Mouse (Mus musculus): ENCODE results near the gene Cfap97d2.

The Cfap97d2 gene

GRCm38 (mm10) chr8:13705668-13706067 is at the start of gene Cfap97d2:
Gene Cfap97d2, plus strand, starts transcription at chr8:13705889.
- peak; percentile 19 for DNase-seq (ENCODE audit: low spot score)

DNA sequence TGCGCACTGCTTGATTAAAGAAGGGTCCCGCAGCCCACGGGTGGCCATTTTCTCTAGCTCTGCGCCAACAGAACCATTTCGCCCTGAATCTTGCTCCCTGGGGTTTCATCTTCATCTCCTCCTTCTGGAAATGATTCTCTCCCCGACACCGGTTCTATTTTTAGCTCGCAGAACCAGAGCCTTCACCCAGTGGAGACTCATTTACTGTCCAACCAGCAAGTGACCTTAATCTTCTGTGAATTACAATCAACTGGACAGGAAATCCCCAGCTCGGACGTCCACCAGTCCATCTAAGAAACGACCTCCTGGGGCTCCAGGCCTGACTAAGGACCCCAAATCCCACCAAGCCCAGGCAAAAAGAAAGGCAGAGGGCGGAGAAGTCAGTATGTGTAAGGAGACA is 48.2 kb upstream of the Cfap97d2 start:
- DNase-seq (ENCODE audit: low spot score), result no peak

DNA sequence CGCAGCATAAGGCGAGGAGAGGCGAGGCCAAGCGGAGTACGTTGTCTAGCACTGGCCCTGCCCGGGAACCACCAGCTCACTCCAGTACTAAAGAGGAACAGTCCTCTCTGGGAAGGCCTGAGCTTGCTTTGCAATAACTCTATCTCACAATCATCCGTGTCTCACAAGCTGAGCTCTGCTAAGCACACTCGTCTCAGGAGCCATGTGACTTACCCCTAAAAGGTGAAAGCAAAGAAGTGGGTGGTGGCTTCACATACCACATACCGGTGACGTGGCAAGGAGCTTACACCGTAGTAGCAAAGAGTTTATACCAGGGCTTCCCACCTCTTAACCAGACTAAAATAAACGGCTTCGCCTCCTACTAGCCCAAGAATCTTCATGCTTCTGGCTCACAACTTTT is 45.4 kb upstream of the Cfap97d2 start:
- DNase-seq (ENCODE audit: low spot score), result no peak

GRCm38 (mm10) chr8:13664711-13665210 is 40.9 kb upstream of the Cfap97d2 start:
- peak; percentile 39 for DNase-seq (ENCODE audit: low spot score)

DNA sequence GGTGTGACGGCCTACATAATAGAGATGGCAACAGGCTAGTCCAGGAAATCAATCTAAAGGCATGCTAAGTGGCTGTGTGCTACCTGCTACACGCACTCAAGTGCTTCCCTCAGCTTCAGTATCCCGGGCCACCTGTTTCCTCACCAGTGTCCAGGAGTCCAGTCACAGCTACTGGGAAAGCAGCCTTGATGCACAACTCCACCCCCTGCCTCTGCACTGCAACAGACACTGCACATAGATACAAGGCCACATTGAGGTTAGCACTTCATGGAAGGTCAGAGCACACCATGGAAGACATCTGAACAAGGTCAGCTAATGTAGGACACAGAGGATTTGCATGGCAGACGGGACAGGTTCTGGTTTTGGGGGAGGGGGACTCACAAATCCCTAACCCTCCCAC is 40.2 kb upstream of the Cfap97d2 start:
- DNase-seq (ENCODE audit: low spot score), result no peak

DNA sequence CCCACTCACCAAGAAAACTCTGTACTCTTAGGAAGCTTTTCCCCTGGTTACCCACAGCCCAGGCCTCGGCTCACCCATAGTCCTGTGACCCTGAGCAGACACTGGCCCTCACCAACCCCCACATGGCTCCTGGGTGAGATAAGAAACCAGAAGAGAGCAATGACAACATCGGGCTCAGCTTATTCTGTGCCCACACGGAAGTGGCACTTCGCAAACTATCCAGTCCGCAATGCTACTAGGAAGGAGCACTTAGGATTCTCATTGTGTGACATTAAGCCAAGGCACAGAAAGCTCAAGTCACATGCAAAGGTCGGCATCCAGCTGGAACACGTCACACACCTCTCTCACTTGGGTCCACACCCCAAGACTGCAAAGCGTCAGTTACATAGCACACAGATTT is 39.7 kb upstream of the Cfap97d2 start:
- DNase-seq (ENCODE audit: low spot score), result no peak

DNA sequence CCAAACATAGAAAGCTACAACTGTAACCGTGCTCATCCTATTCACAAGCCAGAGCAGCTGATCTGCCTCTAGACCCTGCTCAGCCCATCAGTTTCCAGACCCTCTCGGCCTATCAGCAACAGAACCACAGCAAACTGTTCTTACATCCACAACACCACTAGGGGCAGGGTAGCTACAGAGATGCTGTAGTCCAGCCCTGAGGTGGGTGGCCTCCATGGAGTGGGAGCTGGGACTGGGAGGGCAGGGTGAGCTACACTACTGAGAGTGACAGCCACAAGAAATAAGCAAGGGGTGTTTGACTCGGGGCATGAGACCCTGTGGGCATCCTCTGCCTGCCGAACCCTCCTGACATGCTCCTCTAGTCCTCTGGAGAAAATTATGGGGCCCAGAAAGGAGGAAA is 37.8 kb upstream of the Cfap97d2 start:
- no peak for DNase-seq (ENCODE audit: low spot score)

DNA sequence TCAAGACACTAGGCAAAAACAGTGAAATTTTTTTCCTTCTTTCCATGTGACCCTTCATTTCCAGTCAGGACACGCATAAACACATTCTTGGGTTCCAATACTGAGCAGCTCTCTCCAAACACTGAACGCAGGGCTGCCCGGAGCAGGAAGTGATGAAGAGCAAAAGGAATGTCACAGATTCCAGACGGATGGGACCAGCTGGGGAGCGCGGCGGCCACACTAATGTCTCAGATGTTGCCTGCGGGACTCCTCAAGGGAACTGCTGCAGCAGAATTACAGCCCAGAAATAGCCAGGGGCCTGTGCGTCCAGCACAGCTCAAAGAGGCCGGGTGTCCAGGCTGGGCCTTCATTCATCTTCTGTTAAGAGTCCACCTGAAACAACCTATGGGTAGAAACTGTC is 37.3 kb upstream of the Cfap97d2 start:
- DNase-seq (ENCODE audit: low spot score), result peak; percentile 68

GRCm38 (mm10) chr8:13670011-13670471 is 35.6 kb upstream of the Cfap97d2 start:
- no peak for DNase-seq (ENCODE audit: low spot score)

GRCm38 (mm10) chr8:13671246-13672003 is 34.3 kb upstream of the Cfap97d2 start:
- no peak for DNase-seq (ENCODE audit: low spot score)

- DNase-seq (ENCODE audit: low spot score), result peak; percentile 33
These were observed 32.5 kb upstream of the Cfap97d2 start for GRCm38 (mm10) chr8:13673215-13673614.

GRCm38 (mm10) chr8:13674294-13675010 is 31.2 kb upstream of the Cfap97d2 start:
- DNase-seq (ENCODE audit: low spot score), result no peak

DNA sequence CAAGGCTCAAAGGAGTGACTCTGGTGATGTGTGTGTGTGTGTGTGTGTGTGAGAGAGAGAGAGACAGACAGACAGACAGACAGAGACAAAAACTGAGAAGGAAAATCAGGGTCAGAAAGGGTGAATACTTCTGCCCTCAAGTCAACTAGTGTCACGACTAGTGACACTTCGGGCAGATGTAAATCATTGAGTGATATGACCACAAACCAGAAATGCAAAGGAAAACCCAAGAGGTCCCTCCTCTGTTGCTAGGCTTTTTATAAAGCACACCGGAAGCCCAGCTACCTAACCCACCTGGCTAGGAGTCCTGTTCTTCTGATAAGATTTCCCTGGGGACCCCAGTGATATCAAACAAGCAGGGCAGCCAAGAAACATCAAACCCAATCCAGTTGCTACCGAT is 30.6 kb upstream of the Cfap97d2 start:
- DNase-seq (ENCODE audit: low spot score), result no peak

DNA sequence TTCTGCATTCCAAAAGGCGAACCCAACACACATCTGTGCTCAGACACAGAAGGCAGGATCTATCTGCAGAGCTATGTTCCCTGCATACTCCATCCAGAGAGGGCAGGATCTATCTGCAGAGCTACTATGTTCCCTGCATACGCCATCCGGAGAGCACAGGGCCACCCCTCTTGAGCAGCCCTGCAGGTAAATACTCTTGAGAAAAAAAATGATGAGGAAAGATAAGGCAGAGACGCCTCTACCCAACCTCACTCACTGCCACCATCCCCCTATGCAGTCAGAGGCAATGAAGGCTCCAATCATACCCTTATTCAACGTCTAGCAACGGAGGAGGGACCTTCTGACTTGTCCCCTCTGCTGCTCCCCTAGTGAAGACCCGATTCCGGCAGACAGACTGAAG is 30.2 kb upstream of the Cfap97d2 start:
- no peak for DNase-seq (ENCODE audit: low spot score)

DNA sequence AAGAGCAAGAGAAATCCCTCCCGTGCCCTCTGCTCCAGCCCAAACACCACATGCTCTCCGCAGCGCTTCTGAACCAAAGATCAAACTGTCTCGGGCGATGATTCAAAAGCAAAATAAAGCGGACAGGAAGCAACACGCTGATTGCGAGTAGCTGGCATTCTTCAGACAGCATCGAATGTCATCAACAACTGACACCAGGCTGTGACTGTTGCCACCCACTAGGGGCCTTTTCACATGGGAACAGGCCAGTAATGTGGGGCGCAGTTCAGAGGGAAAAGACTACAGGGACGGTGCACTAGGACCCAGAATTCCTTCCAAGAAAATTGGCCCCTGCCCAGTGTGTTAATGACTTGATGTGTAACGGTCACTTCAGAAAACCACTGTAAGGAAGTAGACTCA is 29.4 kb upstream of the Cfap97d2 start:
- peak; percentile 68 for DNase-seq (ENCODE audit: low spot score)

DNA sequence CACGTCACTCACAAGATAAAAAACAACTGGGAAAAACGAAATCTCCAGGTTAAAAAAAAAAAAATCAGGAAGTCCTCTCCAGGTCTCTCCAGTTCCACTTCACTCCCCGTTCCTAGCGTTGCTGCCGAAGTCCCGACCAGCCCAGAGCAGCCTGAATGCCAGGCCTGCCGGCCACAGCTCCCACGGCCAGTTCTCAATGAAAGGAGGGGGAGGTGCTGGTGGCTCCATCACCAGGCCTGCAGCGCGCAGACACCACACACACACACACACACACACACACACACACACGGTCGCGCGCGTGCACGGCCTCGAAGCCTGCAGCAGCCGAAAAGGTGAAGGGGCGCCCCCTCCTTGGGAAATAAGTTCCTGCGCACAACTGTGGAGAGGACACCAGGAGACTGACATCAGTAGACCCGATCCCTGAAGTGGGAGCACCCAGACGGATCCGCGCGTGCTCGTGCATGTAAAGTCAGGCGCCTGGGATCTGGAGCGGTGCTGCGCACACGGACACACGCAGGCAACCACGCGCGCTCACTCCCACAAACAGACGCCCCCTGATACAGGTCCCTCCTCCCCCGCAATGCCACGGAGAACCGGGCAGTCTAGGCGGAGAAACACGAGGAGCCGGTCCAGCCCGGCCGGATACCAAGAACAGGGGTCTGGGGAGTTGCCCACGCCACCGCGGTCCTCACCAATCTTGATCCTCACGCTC is 28.8 kb upstream of the Cfap97d2 start:
- peak; percentile 57 for DNase-seq (ENCODE audit: low spot score)

DNA sequence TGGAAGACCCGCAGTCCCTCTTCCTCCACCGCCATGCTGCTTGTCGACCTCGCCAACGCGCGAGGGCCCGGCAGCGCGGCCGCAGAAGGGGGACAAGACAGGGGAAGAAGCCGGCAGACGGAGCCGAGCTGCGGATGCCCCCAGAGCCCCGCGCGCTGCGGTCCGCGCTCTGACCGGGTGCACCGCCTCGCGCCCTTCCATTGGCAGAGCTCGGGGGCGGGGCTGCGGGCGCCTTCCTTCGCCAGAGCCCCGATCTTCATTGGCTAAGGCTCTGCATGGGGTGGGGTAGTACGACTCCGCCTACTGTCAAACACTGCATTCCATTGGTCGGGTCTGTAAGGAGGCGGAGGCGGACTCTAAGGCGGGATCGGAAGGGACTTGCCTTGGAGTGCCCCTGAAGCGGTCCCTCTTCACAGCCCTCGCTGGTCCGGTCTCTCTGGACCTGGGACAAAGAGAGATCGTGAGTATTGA is 28.2 kb upstream of the Cfap97d2 start, which contains the start of gene Rasa3:
TSS of gene Rasa3 (minus strand) at position 191 of the 471 bp plus-strand sequence.
- peak; percentile 95 for DNase-seq (ENCODE audit: low spot score)

GRCm38 (mm10) chr8:13678182-13678581 is 27.5 kb upstream of the Cfap97d2 start:
- DNase-seq (ENCODE audit: low spot score), result no peak

DNA sequence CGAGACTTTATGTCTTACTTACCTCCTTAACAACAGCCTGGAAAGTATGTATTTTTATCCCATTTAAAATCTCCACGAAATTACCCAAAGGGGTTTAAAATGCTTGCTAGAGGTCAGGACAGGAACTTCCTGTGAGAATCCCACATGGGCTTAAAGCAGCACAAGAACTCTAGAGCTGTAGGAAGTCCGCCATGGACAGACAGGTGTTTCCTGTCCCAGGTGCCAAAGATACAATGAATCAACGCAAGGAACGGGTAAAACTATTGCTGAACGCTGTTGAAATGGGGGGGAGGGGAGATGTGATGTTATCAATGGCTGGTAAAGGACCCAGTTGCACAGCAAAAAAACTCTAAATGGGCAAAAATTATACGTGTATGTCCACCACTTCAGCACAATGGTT is 21.6 kb upstream of the Cfap97d2 start:
- no peak for DNase-seq (ENCODE audit: low spot score)

DNA sequence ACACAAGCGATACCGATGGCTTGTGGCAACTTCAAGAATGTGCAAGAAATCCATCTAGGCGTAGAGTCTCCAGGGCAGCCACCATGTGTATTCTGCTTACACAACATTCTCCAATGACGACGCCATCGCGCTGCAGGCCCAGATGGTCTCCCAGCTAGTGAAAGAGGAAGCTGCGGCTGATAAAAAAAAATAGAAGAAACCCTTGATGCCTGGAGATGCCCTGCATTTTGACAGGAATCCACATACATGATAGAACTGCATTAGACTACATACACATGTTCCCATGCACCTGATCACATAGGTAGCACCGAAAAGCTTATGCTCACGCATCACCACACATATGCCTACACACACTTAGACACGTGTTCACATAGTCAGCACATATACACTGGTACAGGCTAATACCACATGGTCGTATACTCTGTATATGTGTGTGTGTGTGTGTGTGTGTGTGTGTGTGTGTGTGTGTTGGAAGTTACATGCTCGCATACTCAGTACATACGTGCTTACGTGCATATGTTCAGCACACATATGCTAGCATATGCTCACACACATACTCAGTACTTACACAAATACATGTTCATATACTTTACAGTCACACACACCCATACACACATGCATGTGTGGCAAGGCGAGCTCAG is 19.9 kb upstream of the Cfap97d2 start:
- DNase-seq (ENCODE audit: low spot score), result no peak

- DNase-seq (ENCODE audit: low spot score), result no peak
These were observed 19.3 kb upstream of the Cfap97d2 start for GRCm38 (mm10) chr8:13686426-13686825.
